Mouse (Mus musculus): ENCODE data around the gene Pzp. TPM values are rescaled to one million over a fixed set of nuclear protein-coding genes. Genes with fewer than 3 reads are reported as not detected.

Gene Pzp
- polyA plus RNA-seq, 1 experiment from 2014 or later, result 0.47 TPM

GRCm38 (mm10) chr6:128525801-128526200 is 719 bp downstream of the Pzp start:
- H3K4me2 ChIP-seq, result no peak overlapping the region
- no peak overlapping the region for H3K27ac ChIP-seq (replicated peaks)
- H3K4me3 ChIP-seq (replicated peaks), result no peak overlapping the region
- ATAC-seq (ENCODE audit: low FRiP score), result no peak
- no peak overlapping the region for H3K9ac ChIP-seq (replicated peaks)
- H3K36me3 ChIP-seq, result no peaks in the 10 kb centered on the region
- H3K9me3 ChIP-seq (replicated peaks), result no peaks in the 10 kb centered on the region
- H3K4me1 ChIP-seq, result no peaks in the 10 kb centered on the region
- no peaks in the 10 kb centered on the region for H3K27me3 ChIP-seq (replicated peaks)
- WGBS, result 95% methylated on average over 4 of the region's 4 CpGs

GRCm38 (mm10) chr6:128523360-128523759 is 3.2 kb downstream of the Pzp start:
- no peak overlapping the region for H3K9ac ChIP-seq (replicated peaks)
- no peak for ATAC-seq (ENCODE audit: low FRiP score)
- no peaks in the 10 kb centered on the region for H3K9me3 ChIP-seq (replicated peaks)
- no peak overlapping the region for H3K4me2 ChIP-seq
- no peak overlapping the region for H3K27ac ChIP-seq (replicated peaks)
- H3K27me3 ChIP-seq (replicated peaks), result no peaks in the 10 kb centered on the region
- H3K4me3 ChIP-seq (replicated peaks), result no peak overlapping the region
- 91% methylated on average over 3 of the region's 3 CpGs for WGBS
- H3K4me1 ChIP-seq, result no peaks in the 10 kb centered on the region
- no peaks in the 10 kb centered on the region for H3K36me3 ChIP-seq

GRCm38 (mm10) chr6:128519159-128519558 is 7.4 kb downstream of the Pzp start:
- no peak overlapping the region for H3K4me3 ChIP-seq (replicated peaks)
- 93% methylated on average over 7 of the region's 7 CpGs for WGBS

DNA sequence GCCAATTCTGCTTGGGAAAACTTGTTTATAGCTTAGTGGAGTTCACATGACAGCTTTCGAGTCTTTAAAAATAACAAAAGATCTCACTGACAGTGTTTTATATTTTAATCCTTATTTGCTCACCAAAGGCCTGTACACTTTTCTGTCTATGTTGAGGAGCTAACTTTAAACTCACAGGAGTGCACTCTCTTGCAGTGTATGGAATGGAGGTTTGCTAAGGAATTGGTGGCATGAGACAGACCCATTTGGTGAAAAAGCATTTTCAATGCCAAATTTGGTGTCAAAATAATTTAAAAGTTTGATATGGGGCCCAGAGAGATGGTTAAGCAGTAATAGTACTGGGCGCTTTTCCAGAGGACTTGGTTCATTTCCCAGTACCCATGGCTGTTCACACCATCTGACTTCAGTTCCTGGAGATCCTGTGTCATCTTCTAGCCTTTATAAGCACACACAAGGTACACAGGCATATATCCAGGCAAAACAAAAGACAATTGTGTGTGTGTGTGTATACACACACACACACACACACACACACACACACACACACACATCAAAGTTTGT is 20.8 kb downstream of the Pzp start:
- no peaks in the 10 kb centered on the region for H3K4me1 ChIP-seq
- H3K9ac ChIP-seq (replicated peaks), result no peak overlapping the region
- H3K27ac ChIP-seq (replicated peaks), result no peak overlapping the region
- no peaks in the 10 kb centered on the region for H3K36me3 ChIP-seq
- H3K4me3 ChIP-seq (replicated peaks), result no peak overlapping the region
- no peaks in the 10 kb centered on the region for H3K9me3 ChIP-seq (replicated peaks)
- WGBS, result 84% methylated on average over 2 of the region's 2 CpGs
- no peaks in the 10 kb centered on the region for H3K27me3 ChIP-seq (replicated peaks)
- ATAC-seq (ENCODE audit: low FRiP score), result no peak
- H3K4me2 ChIP-seq, result no peak overlapping the region

More at GRCm38 (mm10) chr6:128519159-128519558, 7.4 kb downstream of the Pzp start:
- Histone ChIP-seq H3K9me3 (replicated peaks) (no peaks in the 10 kb centered on the region), H3K4me1 (no peaks in the 10 kb centered on the region), H3K4me2 (no peak overlapping the region), H3K36me3 (no peaks in the 10 kb centered on the region), H3K27ac (replicated peaks) (no peak overlapping the region), H3K9ac (replicated peaks) (no peak overlapping the region), H3K27me3 (replicated peaks) (no peaks in the 10 kb centered on the region)
- ATAC-seq (ENCODE audit: low FRiP score), result no peak

DNA sequence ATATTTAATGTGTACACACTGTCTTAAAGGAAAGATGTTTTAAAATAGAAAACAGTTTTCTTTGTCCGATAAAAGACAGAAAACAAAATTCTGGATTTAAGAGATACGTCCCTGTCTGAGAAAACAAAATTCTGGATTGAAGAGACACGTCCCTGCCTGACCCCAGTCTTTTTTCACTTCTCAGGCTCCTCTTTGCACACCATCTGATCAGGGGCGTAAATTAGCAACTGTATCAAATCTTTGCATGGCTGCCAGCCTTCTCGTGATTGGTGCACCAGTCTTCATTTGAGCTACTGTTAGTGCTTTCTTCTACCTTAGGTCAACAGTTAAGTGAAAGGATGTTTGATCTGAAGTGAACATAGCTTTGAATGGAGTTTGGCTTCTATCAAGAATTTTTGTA is 21.8 kb downstream of the Pzp start:
- H3K9ac ChIP-seq (replicated peaks), result no peak overlapping the region
- no peak overlapping the region for H3K27ac ChIP-seq (replicated peaks)
- WGBS, result 78% methylated on average over 5 of the region's 5 CpGs
- H3K27me3 ChIP-seq (replicated peaks), result no peaks in the 10 kb centered on the region
- no peak overlapping the region for H3K4me2 ChIP-seq
- H3K36me3 ChIP-seq, result no peaks in the 10 kb centered on the region
- H3K4me1 ChIP-seq, result no peaks in the 10 kb centered on the region
- H3K9me3 ChIP-seq (replicated peaks), result no peaks in the 10 kb centered on the region
- no peak for ATAC-seq (ENCODE audit: low FRiP score)
- no peak overlapping the region for H3K4me3 ChIP-seq (replicated peaks)

DNA sequence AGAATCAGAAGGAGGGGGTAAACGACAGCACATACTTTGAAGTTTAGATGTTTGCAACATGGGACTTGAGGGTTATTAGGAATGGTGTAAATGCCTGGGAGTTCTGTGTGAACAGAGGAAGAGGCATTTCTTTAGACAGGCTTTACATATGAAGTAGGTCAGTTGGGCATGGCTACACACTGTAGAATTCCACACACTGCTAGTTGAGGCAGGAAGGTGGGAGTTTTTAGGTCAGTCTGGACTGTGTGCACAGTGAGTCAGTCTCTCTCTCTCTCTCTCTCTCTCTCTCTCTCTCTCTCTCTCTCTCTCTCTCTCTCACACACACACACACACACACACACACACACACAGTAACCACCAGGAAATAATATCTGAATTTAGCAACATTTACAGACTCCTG is 31.2 kb downstream of the Pzp start:
- H3K36me3 ChIP-seq, result no peaks in the 10 kb centered on the region
- no peak overlapping the region for H3K4me3 ChIP-seq (replicated peaks)
- no peak for ATAC-seq (ENCODE audit: low FRiP score)
- no peaks in the 10 kb centered on the region for H3K9me3 ChIP-seq (replicated peaks)
- H3K4me1 ChIP-seq, result no peaks in the 10 kb centered on the region
- H3K27ac ChIP-seq (replicated peaks), result no peak overlapping the region
- WGBS, result 84% methylated on average over 1 of the region's 1 CpGs
- H3K27me3 ChIP-seq (replicated peaks), result no peaks in the 10 kb centered on the region
- no peak overlapping the region for H3K4me2 ChIP-seq
- no peak overlapping the region for H3K9ac ChIP-seq (replicated peaks)

DNA sequence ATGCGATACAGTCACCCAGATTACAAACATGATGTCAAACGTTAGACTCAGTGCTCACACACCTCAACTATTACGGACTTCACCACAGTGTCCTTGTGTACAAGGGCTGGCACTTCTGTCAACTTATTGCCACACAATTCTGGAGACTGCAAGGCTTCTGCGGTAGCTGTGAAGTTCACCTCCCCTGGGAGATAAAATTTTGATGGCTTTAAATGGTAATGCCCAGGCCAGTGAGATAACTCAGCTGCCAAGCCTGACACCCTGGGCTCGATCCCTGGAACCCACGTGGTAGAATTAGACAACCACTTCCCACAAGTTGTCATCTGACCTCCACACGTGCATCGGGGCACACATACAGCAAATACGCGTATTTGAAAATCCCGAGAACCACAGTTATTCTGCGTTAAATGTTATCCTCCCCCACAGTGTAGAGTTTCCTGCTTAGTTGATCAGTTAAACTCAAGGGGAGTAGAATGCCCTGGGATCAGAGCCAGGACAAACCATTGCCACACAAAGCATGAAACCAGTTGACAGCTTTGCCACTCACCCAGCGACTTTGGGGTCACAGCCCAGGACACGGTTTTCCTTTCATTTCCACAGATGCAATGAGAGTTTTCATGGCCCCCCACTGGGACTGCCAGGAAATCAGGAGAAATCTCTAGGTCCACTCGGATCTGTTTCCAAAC is 31.7 kb downstream of the Pzp start:
- no peak for ATAC-seq (ENCODE audit: low FRiP score)
- Histone ChIP-seq H3K36me3 (no peaks in the 10 kb centered on the region), H3K4me3 (replicated peaks) (no peak overlapping the region), H3K4me2 (no peak overlapping the region), H3K27me3 (replicated peaks) (no peaks in the 10 kb centered on the region), H3K9ac (replicated peaks) (no peak overlapping the region), H3K4me1 (no peaks in the 10 kb centered on the region), H3K9me3 (replicated peaks) (no peaks in the 10 kb centered on the region), H3K27ac (replicated peaks) (no peak overlapping the region)
- 79% methylated on average over 15 of the region's 15 CpGs for WGBS

DNA sequence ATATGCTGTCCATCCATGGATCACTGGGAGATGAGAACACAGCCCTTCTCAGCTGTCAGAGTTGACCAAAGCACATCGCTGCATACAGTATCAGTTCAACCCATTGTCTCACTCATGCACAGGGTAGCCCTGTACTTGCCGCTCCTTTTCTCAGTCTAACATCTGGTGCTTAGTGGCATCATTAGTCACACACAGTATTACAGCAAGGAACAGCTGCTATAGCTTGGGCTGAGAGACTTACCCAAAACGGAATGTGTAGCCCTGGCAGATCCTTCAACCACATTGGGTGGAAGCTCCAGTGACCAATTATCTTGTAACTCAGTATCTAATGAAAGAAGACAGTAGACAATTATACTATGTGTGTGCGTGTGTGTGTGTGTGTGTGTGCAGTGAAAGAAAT is 34.6 kb downstream of the Pzp start:
- no peaks in the 10 kb centered on the region for H3K4me1 ChIP-seq
- H3K27me3 ChIP-seq (replicated peaks), result no peaks in the 10 kb centered on the region
- 0 out of 2 replicates have a peak overlapping the region, but pooled peaks have one; percentile 18 for H3K27ac ChIP-seq (replicated peaks)
- no peaks in the 10 kb centered on the region for H3K9me3 ChIP-seq (replicated peaks)
- H3K4me2 ChIP-seq, result no peak overlapping the region
- H3K36me3 ChIP-seq, result no peaks in the 10 kb centered on the region
- ATAC-seq (ENCODE audit: low FRiP score), result peak; percentile 81
- no peak overlapping the region for H3K4me3 ChIP-seq (replicated peaks)
- H3K9ac ChIP-seq (replicated peaks), result no peak overlapping the region
- WGBS, result 69% methylated on average over 4 of the region's 4 CpGs

DNA sequence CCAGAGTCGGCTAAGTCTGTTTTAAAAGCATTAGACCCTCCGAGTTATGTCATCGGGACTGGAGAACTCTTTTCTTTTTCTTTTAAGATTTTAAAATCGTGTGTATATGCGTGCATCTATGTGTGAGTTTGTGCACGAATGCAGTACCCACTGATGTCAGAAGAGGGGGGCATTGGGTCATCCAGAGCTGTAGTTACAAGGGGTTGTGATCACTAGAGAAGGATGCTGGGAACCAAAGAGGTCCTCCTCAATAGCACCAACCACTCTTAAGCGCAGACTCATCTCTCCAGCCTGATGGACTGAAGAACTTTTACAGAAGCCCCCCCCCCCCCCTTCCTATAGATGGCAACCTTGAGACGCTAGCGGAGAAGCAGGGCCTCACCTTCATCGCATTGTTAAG is 36.4 kb downstream of the Pzp start:
- Histone ChIP-seq H3K4me2 (no peak overlapping the region), H3K27me3 (replicated peaks) (no peaks in the 10 kb centered on the region), H3K9me3 (replicated peaks) (no peaks in the 10 kb centered on the region), H3K4me1 (no peaks in the 10 kb centered on the region), H3K4me3 (replicated peaks) (no peak overlapping the region), H3K9ac (replicated peaks) (no peak overlapping the region), H3K27ac (replicated peaks) (no peak overlapping the region), H3K36me3 (no peaks in the 10 kb centered on the region)
- no peak for ATAC-seq (ENCODE audit: low FRiP score)
- 95% methylated on average over 10 of the region's 10 CpGs for WGBS

DNA sequence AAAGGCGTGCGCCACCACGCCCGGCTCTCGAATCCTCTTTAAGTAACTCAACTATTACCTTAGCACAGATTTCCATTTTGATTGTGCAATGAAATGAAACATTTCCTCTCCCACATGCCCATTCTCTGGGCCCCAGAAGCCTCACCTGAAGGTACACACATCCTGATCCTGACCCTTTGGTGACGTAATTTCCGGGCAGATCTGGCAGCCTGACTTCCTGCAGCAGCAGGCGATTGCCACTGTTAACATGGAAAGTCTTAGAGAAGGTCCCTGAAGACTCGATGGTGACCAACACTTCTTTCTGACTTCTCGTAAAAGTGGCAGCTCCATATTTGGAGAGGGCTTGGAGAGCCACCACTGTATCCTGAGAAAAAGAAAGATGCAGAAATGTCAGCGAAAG is 38.8 kb downstream of the Pzp start:
- no peak for ATAC-seq (ENCODE audit: low FRiP score)
- Histone ChIP-seq H3K4me1 (no peaks in the 10 kb centered on the region), H3K27me3 (replicated peaks) (no peaks in the 10 kb centered on the region), H3K9ac (replicated peaks) (no peak overlapping the region), H3K4me3 (replicated peaks) (no peak overlapping the region), H3K4me2 (no peak overlapping the region), H3K9me3 (replicated peaks) (no peaks in the 10 kb centered on the region), H3K27ac (replicated peaks) (no peak overlapping the region), H3K36me3 (no peaks in the 10 kb centered on the region)
- WGBS, result 94% methylated on average over 11 of the region's 11 CpGs

DNA sequence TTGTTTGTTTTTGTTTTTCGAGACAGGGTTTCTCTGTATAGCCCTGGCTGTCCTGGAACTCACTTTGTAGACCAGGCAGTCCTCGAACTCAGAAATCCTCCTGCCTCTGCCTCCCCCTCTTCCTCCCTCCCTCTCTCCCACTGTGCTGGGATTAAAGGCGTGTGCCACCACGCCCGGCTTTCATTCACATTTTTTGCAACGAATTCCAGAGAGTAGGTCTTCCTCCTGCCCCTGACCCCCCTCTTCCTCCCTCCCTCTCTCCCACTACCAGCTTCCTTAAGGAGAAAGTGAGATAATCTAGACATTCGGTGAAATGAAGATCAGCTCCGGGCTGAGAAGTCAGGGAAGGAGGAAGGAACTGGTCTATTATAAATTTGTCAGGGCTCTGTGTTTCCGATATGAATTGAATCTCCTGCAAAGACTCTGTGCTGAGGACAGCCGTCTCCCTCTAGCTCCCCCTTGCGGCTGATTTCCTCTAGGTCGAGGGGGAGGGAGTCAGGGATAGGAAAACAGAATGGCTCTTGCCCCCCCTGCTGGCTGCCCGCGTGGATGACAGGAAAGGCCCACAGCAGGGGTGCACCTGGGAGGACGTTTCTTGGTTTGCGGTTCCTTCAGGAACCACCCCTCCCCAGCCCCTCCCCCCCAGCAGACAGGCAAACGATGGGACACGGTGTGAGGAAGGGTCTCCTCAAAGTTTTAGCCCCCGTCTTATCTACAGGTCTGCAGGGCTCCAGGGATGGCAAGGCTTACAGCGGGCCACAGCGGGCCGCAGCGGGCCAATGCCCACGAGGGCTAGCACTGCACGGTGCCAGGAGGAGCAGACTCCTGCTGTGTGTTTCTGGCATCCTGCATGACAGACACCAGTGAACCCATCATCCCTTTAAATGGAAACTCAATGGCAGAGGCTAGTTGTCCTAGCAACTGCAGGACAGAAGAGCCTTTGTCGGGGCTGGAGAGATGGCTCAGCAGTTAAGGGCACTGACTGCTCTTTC is 46.8 kb downstream of the Pzp start:
- peak; percentile 87 for ATAC-seq (ENCODE audit: low FRiP score)
- Histone ChIP-seq H3K4me3 (replicated peaks) (0 out of 2 replicates have a peak overlapping the region, but pooled peaks have one; percentile 9), H3K36me3 (no peaks in the 10 kb centered on the region), H3K9ac (replicated peaks) (no peak overlapping the region; the same call in 1 of the 2 replicates), H3K4me1 (peaks cover 7% of the 10 kb centered on the region; the same call in 1 of the 2 replicates), H3K27me3 (replicated peaks) (no peaks in the 10 kb centered on the region), H3K27ac (replicated peaks) (no peak overlapping the region), H3K9me3 (replicated peaks) (no peaks in the 10 kb centered on the region), H3K4me2 (peak overlapping the region; percentile 44)
- 20% methylated on average over 26 of the region's 26 CpGs for WGBS
